Mouse (Mus musculus): ENCODE data around the gene Dhcr24. TPM values are rescaled to one million over a fixed set of nuclear protein-coding genes. Genes with fewer than 3 reads are reported as not detected.

Gene Dhcr24
- polyA plus RNA-seq, 1 experiment from 2014 or later: 10.5 TPM

GRCm38 (mm10) chr4:106569680-106570079 is 8.8 kb downstream of the Dhcr24 start:
- WGBS: 93% methylated on average over 4 of the region's 4 CpGs
- H3K4me1 ChIP-seq: no peaks in the 10 kb centered on the region; the same call in 1 of the 2 replicates
- no peaks in the 10 kb centered on the region for H3K9me3 ChIP-seq
- no peaks in the 10 kb centered on the region for H3K27me3 ChIP-seq (ENCODE audit: poor library complexity, severe bottlenecking)
- H3K4me3 ChIP-seq: no peak overlapping the region
- peaks cover 100% of the 10 kb centered on the region for H3K36me3 ChIP-seq (replicated peaks)
- H3K27ac ChIP-seq: no peak overlapping the region
- no peak for DNase-seq (ENCODE audit: extremely low spot score, low spot score)

GRCm38 (mm10) chr4:106571081-106571724 is 10.4 kb downstream of the Dhcr24 start:
- no peaks in the 10 kb centered on the region for H3K4me1 ChIP-seq
- no peaks in the 10 kb centered on the region for H3K9me3 ChIP-seq
- peaks cover 100% of the 10 kb centered on the region for H3K36me3 ChIP-seq (replicated peaks)
- no peaks in the 10 kb centered on the region for H3K27me3 ChIP-seq (ENCODE audit: poor library complexity, severe bottlenecking)
- no peak for DNase-seq (ENCODE audit: extremely low spot score, low spot score)
- WGBS: 92% methylated on average over 11 of the region's 11 CpGs
- H3K27ac ChIP-seq: no peak overlapping the region
- H3K4me3 ChIP-seq: no peak overlapping the region

- H3K27ac ChIP-seq: no peak overlapping the region
- no peak overlapping the region for H3K4me3 ChIP-seq
- WGBS: 92% methylated on average over 8 of the region's 8 CpGs
- no peak for DNase-seq (ENCODE audit: extremely low spot score, low spot score)
- no peaks in the 10 kb centered on the region for H3K9me3 ChIP-seq
- no peaks in the 10 kb centered on the region for H3K27me3 ChIP-seq (ENCODE audit: poor library complexity, severe bottlenecking)
- H3K36me3 ChIP-seq (replicated peaks): peaks cover 100% of the 10 kb centered on the region
- no peaks in the 10 kb centered on the region for H3K4me1 ChIP-seq
Observed at GRCm38 (mm10) chr4:106575022-106575421, 14.2 kb downstream of the Dhcr24 start.

- no peak for DNase-seq (ENCODE audit: extremely low spot score, low spot score)
- Histone ChIP-seq H3K4me3 (no peak overlapping the region), H3K4me1 (no peaks in the 10 kb centered on the region), H3K9me3 (no peaks in the 10 kb centered on the region), H3K27ac (no peak overlapping the region), H3K27me3 (ENCODE audit: poor library complexity, severe bottlenecking) (no peaks in the 10 kb centered on the region), H3K36me3 (replicated peaks) (peaks cover 100% of the 10 kb centered on the region)
- WGBS: 88% methylated on average over 7 of the region's 7 CpGs
Observed at GRCm38 (mm10) chr4:106577511-106577910, 16.7 kb downstream of the Dhcr24 start.

DNA sequence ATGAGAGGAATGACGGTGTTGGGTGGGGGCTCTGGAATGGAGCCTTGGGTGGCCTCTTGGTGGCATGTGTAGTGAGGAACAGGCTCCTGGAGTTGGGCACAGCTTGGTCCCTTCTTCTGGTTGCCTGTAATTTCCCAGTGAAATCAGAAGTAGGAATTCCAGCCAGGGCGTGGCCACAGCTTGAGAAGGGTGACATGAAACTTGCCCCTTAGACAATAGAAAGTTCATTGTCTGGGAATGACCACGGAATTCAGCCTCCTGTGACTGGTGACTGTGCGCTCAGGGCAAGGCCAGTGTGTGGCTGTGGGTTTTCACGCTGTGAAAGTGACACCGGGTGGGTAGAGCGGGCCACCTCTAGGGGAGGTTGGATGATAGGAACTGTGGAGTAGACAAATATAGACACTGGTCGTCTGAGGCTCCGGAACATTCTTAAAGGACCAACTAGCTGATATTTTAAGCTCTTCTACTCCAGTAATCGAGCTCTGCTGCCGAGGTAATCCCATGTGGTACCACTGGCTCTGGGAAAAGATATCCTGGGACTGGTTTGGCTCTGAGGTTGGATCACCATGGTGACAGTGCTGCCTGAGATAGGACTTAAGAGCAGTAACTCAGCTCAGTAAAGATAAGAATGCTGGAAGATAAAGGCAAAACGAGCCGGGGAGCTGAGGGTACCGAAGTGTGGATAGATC is 20.5 kb downstream of the Dhcr24 start:
- DNase-seq (ENCODE audit: extremely low spot score, low spot score): no peak
- H3K27me3 ChIP-seq (ENCODE audit: poor library complexity, severe bottlenecking): no peaks in the 10 kb centered on the region
- no peak overlapping the region for H3K4me3 ChIP-seq
- peaks cover 100% of the 10 kb centered on the region for H3K36me3 ChIP-seq (replicated peaks)
- no peaks in the 10 kb centered on the region for H3K9me3 ChIP-seq
- H3K4me1 ChIP-seq: no peaks in the 10 kb centered on the region
- 92% methylated on average over 14 of the region's 14 CpGs for WGBS
- no peak overlapping the region for H3K27ac ChIP-seq

DNA sequence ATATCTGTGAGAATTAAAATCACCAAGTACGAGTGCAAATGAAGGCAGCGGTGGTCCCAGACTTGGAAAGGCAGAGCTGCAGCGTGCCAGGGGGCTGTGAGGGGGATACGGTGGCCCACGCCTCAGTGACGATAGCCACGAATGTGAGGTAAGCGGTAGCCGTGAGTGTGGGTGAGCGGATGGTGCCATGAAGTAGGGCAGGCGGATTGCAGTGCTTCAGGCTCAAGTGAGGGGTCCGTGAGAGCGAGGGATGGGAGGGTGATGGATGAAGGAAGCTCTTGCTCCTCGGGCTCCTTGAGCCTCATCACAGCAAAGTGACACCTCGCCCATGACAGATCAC is 21.0 kb downstream of the Dhcr24 start:
- DNase-seq (ENCODE audit: extremely low spot score, low spot score): no peak
- WGBS: 97% methylated on average over 15 of the region's 15 CpGs
- Histone ChIP-seq H3K9me3 (no peaks in the 10 kb centered on the region), H3K27ac (no peak overlapping the region), H3K27me3 (ENCODE audit: poor library complexity, severe bottlenecking) (no peaks in the 10 kb centered on the region), H3K4me3 (no peak overlapping the region), H3K36me3 (replicated peaks) (peaks cover 100% of the 10 kb centered on the region), H3K4me1 (no peaks in the 10 kb centered on the region)

GRCm38 (mm10) chr4:106582428-106583153 is 21.8 kb downstream of the Dhcr24 start:
- no peaks in the 10 kb centered on the region for H3K4me1 ChIP-seq
- no peak overlapping the region for H3K27ac ChIP-seq
- no peak overlapping the region for H3K4me3 ChIP-seq
- H3K9me3 ChIP-seq: no peaks in the 10 kb centered on the region
- no peak for DNase-seq (ENCODE audit: extremely low spot score, low spot score)
- H3K36me3 ChIP-seq (replicated peaks): peaks cover 100% of the 10 kb centered on the region
- WGBS: 93% methylated on average over 12 of the region's 12 CpGs
- no peaks in the 10 kb centered on the region for H3K27me3 ChIP-seq (ENCODE audit: poor library complexity, severe bottlenecking)

- no peak for DNase-seq (ENCODE audit: extremely low spot score, low spot score)
- Histone ChIP-seq H3K4me1 (no peaks in the 10 kb centered on the region), H3K36me3 (replicated peaks) (peaks cover 100% of the 10 kb centered on the region), H3K9me3 (no peaks in the 10 kb centered on the region), H3K27ac (no peak overlapping the region), H3K27me3 (ENCODE audit: poor library complexity, severe bottlenecking) (no peaks in the 10 kb centered on the region), H3K4me3 (no peak overlapping the region)
- WGBS: 94% methylated on average over 4 of the region's 4 CpGs
Observed at GRCm38 (mm10) chr4:106584665-106585064, 23.8 kb downstream of the Dhcr24 start.

- Histone ChIP-seq H3K9me3 (no peaks in the 10 kb centered on the region), H3K4me1 (no peaks in the 10 kb centered on the region), H3K36me3 (replicated peaks) (peaks cover 98% of the 10 kb centered on the region), H3K27me3 (ENCODE audit: poor library complexity, severe bottlenecking) (no peaks in the 10 kb centered on the region), H3K4me3 (no peak overlapping the region), H3K27ac (no peak overlapping the region)
- WGBS: 91% methylated on average over 6 of the region's 6 CpGs
- no peak for DNase-seq (ENCODE audit: extremely low spot score, low spot score)
Observed at GRCm38 (mm10) chr4:106587075-106587474, 26.2 kb downstream of the Dhcr24 start.

DNA sequence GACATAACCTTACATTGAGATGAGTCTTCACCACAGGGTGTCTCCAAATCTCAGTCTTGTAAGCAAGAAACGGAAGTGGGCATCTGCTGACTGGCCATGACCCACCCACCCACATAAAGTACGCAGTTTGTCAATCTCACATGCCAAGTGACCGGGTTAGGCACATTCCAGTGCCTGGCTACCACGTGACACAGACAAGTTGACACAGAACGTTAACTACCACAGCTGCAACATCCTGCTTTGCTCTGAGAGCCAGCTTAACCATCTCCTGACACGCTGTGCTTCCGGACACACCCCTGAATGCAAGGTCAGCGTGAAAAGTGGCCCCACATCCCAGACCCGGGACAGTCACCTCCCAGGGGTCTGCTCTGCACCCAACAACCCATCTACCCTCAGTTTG is 29.3 kb downstream of the Dhcr24 start:
- Histone ChIP-seq H3K4me3 (no peak overlapping the region), H3K36me3 (replicated peaks) (peaks cover 67% of the 10 kb centered on the region), H3K27ac (no peak overlapping the region), H3K27me3 (ENCODE audit: poor library complexity, severe bottlenecking) (no peaks in the 10 kb centered on the region), H3K9me3 (no peaks in the 10 kb centered on the region), H3K4me1 (no peaks in the 10 kb centered on the region)
- DNase-seq (ENCODE audit: extremely low spot score, low spot score): no peak
- 84% methylated on average over 9 of the region's 9 CpGs for WGBS

- no peak for DNase-seq (ENCODE audit: extremely low spot score, low spot score)
- Histone ChIP-seq H3K36me3 (replicated peaks) (peaks cover 60% of the 10 kb centered on the region), H3K4me1 (no peaks in the 10 kb centered on the region), H3K27ac (no peak overlapping the region), H3K9me3 (no peaks in the 10 kb centered on the region), H3K4me3 (no peak overlapping the region), H3K27me3 (ENCODE audit: poor library complexity, severe bottlenecking) (no peaks in the 10 kb centered on the region)
- 87% methylated on average over 9 of the region's 9 CpGs for WGBS
Observed at GRCm38 (mm10) chr4:106590871-106591270, 30.0 kb downstream of the Dhcr24 start.

DNA sequence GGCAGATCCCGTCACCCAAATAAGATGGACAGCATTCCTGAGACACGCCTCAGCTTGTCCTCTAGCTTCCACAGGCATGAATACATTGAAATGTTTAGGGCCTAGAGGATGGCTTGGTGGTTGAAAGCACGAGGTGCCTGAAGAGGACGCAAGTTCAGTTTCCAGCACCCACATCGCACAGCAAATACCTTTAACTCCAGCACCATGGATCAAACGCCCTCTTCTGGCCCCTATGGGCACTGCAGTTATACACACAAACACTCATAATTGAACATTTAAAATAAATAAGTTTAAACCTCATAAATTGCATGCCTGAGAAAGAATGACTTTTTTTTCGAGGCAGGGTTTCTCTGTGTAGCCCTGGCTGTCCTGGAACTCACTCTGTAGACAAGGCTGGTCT is 32.8 kb downstream of the Dhcr24 start:
- no peaks in the 10 kb centered on the region for H3K4me1 ChIP-seq
- H3K4me3 ChIP-seq: no peak overlapping the region
- no peaks in the 10 kb centered on the region for H3K27me3 ChIP-seq (ENCODE audit: poor library complexity, severe bottlenecking)
- H3K9me3 ChIP-seq: no peaks in the 10 kb centered on the region
- WGBS: 66% methylated on average over 7 of the region's 7 CpGs
- H3K36me3 ChIP-seq (replicated peaks): peaks cover 32% of the 10 kb centered on the region
- no peak overlapping the region for H3K27ac ChIP-seq
- no peak for DNase-seq (ENCODE audit: extremely low spot score, low spot score)

DNA sequence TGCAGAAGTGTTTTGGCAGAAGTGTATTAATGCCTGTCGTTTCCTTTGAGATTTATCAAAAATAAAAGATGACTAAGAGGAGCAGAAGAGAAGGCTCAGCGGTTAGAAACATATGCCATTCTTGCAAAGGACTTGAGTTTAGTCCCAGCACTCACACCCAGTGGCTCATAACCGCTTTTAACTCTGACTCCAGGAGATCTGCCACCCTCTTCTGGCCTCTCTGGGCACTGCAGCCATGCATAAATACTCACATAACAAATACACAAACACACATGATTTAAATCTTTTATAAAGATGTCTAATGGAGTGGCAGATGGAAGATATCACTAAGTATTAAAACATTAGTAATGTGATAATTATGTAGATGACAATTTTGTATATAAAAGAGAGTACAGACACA is 35.4 kb downstream of the Dhcr24 start:
- no peaks in the 10 kb centered on the region for H3K9me3 ChIP-seq
- DNase-seq (ENCODE audit: extremely low spot score, low spot score): no peak
- no peak overlapping the region for H3K27ac ChIP-seq
- H3K27me3 ChIP-seq (ENCODE audit: poor library complexity, severe bottlenecking): no peaks in the 10 kb centered on the region
- no peak overlapping the region for H3K4me3 ChIP-seq
- H3K36me3 ChIP-seq (replicated peaks): peaks cover 7% of the 10 kb centered on the region
- WGBS: 59% methylated on average over 3 of the region's 3 CpGs
- H3K4me1 ChIP-seq: no peaks in the 10 kb centered on the region

Data from forebrain, embryonic 10.5 days (tissue).